Mouse (Mus musculus) forebrain, embryonic 10.5 days (tissue): ENCODE results near the gene Dnajc5. TPM values are rescaled to one million over a fixed set of nuclear protein-coding genes. Genes with fewer than 3 reads are reported as not detected.

ENCODE experiments used
- DNase-seq: peaks from one replicate; pipeline ENCODE4 v3.0.0-alpha.2; 2017; ENCODE audit warnings: low spot score; ENCODE audit errors: extremely low spot score
- H3K27ac ChIP-seq: fragments of 300-500 bp; sonication (generic); 2 replicates; pipeline ENCODE4 v1.5.1; 2016; ENCODE audit warnings: mild to moderate bottlenecking
- H3K27me3 ChIP-seq: fragments of 300-500 bp; sonication (generic); 2 replicates; pipeline ENCODE4 v1.6.1; 2016; ENCODE audit warnings: mild to moderate bottlenecking; ENCODE audit not compliant: poor library complexity, severe bottlenecking
- H3K36me3 ChIP-seq: fragments of 300-500 bp; sonication (generic); replicated peaks from 2 replicates; pipeline ENCODE4 v1.6.1; 2016; ENCODE audit warnings: mild to moderate bottlenecking, moderate library complexity
- H3K4me1 ChIP-seq: fragments of 300-500 bp; sonication (generic); 2 replicates; pipeline ENCODE4 v1.6.1; 2016
- H3K4me3 ChIP-seq: fragments of 300-500 bp; sonication (generic); 2 replicates; pipeline ENCODE4 v1.5.1; 2016; ENCODE audit warnings: mild to moderate bottlenecking, moderate library complexity
- H3K9me3 ChIP-seq: fragments of 300-500 bp; sonication (generic); 2 replicates; pipeline ENCODE4 v1.6.1; 2016; ENCODE audit warnings: mild to moderate bottlenecking, moderate library complexity
- WGBS: fragments of 180-500 bp; shearing (Covaris S2); methylation state at CpG from one replicate; pipeline ENCODE4 v1.1.7; 2016; 5-methylcytosine and 5-hydroxymethylcytosine counted together
- polyA plus RNA-seq: library from polyadenylated mRNA; unstranded; fragments of >200 nt; fragmentation: Nextera tagmentation; extraction: Ambion mirVana; gene quantifications from 2 replicates; pipeline ENCODE4 v1.2.1, GENCODE M21; 2016

Dnajc5 gene
- polyA plus RNA-seq, 1 experiment from 2014 or later: 92.3 TPM

DNA sequence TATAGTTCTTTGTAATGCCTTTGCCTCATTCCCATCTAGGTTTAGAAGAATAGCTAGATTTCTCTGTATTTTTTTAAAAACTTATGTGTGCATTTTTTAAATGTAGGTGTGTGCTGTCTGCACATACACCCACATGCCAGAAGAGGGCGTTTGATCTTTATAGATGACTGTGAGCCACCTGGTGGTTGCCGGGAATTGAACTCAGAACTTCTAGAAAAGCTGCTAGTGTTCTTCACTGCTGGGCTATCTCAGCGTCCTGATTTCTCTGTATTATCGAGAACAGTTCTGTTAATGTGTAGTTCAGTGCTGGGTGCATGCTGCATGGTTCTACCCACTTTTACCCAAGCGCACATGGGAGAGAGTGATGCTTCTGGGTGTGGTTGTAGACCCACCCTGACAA is 2.5 kb downstream of the Dnajc5 start:
- peaks cover 25% of the 10 kb centered on the region for H3K4me1 ChIP-seq
- H3K9me3 ChIP-seq: no peaks in the 10 kb centered on the region
- no peak for DNase-seq
- H3K27me3 ChIP-seq: no peaks in the 10 kb centered on the region
- H3K36me3 ChIP-seq: peaks cover 43% of the 10 kb centered on the region
- WGBS: 70% methylated on average over 5 of the region's 5 CpGs
- no peak overlapping the region for H3K27ac ChIP-seq
- peak overlapping the region; percentile 5; the same call in 1 of the 2 replicates for H3K4me3 ChIP-seq

DNA sequence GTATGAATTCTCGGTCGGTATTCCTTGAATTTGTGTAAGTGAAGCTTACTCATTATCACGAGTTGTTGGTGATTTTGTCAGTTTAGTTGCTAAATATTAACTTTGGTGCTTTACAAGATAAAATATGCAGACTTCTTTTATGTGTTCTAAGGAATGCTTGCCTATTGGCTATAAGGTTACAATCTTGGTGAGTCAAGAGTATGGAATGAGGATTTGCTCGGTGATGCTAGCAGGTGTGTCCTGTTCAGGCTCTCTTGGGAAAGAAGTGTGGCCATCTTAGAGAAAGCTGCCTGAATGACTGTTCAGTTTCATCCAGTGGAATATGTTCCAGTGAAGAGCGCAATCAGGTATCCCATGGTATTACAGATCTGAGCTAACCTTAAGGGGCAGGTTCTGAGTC is 5.2 kb downstream of the Dnajc5 start:
- Histone ChIP-seq H3K9me3 (peaks cover 3% of the 10 kb centered on the region; the same call in 1 of the 2 replicates), H3K4me1 (peaks cover 13% of the 10 kb centered on the region), H3K27me3 (no peaks in the 10 kb centered on the region), H3K36me3 (peaks cover 63% of the 10 kb centered on the region), H3K4me3 (no peak overlapping the region), H3K27ac (no peak overlapping the region)
- DNase-seq: no peak
- 92% methylated on average over 5 of the region's 5 CpGs for WGBS

- H3K9me3 ChIP-seq: peaks cover 18% of the 10 kb centered on the region; the same call in 1 of the 2 replicates
- H3K27ac ChIP-seq: no peak overlapping the region
- no peaks in the 10 kb centered on the region for H3K4me1 ChIP-seq
- DNase-seq: no peak
- 87% methylated on average over 1 of the region's 1 CpGs for WGBS
- no peaks in the 10 kb centered on the region for H3K27me3 ChIP-seq
- H3K4me3 ChIP-seq: no peak overlapping the region
- peaks cover 71% of the 10 kb centered on the region for H3K36me3 ChIP-seq
Measured at GRCm38 (mm10) chr2:181529076-181529475, 8.8 kb downstream of the Dnajc5 start.

DNA sequence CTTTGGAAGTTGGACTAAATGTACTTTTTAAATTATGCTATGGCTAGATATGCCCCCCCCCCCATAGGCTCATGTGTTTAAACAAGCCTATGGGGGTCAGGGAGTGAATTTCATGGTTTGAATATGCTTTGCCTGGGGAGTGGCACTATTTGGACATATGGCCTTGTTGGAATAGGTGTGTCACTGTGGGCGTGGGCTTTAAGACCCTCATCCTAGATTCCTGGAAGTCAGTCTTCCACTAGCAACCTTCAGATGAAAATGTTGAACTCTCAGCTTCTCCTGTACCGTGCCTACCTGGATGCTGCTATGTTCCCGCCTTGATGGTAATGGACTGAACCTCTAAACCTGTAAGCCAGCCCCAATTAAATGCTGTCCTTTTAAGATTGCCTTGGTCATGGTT is 12.3 kb downstream of the Dnajc5 start:
- 94% methylated on average over 3 of the region's 3 CpGs for WGBS
- Histone ChIP-seq H3K27ac (no peak overlapping the region), H3K27me3 (no peaks in the 10 kb centered on the region), H3K36me3 (peaks cover 58% of the 10 kb centered on the region), H3K4me1 (peaks cover 2% of the 10 kb centered on the region; the same call in 1 of the 2 replicates), H3K9me3 (peaks cover 18% of the 10 kb centered on the region; the same call in 1 of the 2 replicates), H3K4me3 (no peak overlapping the region)
- DNase-seq: no peak

GRCm38 (mm10) chr2:181536410-181536809 is 16.1 kb downstream of the Dnajc5 start:
- Histone ChIP-seq H3K36me3 (peaks cover 30% of the 10 kb centered on the region), H3K9me3 (peaks cover 7% of the 10 kb centered on the region; the same call in 1 of the 2 replicates), H3K27me3 (no peaks in the 10 kb centered on the region), H3K4me1 (peaks cover 6% of the 10 kb centered on the region; the same call in 1 of the 2 replicates), H3K27ac (no peak overlapping the region), H3K4me3 (no peak overlapping the region)
- no peak for DNase-seq
- WGBS: 95% methylated on average over 2 of the region's 2 CpGs

DNA sequence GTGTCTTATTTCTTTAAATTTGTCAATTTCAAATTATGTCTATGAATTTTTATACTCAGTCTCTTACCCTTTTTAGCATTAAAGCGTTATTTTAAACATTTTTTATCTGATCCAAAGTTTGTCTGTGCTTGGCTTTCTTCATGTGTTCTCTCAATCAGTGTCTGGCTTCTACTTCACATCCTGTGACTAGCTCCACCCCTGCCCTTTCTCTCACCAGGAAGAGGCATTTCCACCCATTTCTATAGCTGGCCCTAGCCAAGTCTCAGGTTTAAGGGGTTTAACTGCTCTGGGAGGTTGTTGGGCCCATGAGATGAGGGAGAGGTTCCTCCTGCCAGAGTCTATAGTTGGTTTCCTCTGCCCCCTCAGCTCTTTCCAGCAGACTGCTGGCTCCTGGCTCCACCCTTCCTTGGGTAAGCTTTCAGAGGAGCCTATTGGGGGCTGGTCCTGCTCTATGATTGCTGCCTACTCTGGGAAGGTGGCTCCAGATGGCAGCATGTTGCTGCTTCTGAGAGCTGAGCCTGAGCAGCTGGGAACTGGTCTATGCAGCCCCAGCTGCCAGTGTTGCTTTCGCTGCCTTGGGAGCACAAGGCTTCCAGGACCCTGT is 17.3 kb downstream of the Dnajc5 start:
- no peak overlapping the region for H3K27ac ChIP-seq
- H3K27me3 ChIP-seq: no peaks in the 10 kb centered on the region
- DNase-seq: no peak
- peaks cover 22% of the 10 kb centered on the region for H3K36me3 ChIP-seq
- H3K9me3 ChIP-seq: no peaks in the 10 kb centered on the region
- H3K4me1 ChIP-seq: peaks cover 6% of the 10 kb centered on the region; the same call in 1 of the 2 replicates
- H3K4me3 ChIP-seq: no peak overlapping the region
- WGBS: 89% methylated on average over 2 of the region's 2 CpGs

DNA sequence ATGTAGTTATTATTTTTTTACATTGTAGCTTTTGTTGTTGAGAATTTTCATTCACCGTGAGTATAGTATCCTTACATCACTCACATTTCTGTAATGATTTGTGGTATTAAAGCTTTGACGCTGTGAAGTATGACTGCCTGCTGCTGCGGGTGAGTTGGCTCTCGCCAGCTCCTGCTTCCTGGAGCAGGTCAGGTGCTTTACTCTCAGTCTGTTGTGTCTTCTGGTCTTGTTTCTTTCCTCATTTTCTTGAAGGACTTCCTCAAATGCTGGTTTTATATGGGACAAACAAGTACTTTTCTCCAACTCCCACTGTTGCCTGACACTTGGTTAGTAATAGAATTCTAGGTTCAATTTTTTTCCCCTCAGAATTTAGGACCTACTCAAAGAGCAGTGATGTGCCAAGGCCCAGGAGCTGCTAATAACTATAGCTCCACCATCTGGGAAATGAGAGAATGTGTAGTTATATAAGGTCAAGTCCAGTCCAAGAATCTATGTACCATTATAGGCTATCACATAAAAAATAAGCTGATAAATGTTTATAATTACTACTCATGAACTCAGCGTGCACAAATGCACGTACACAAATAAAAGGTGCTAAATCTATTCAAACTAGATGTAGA is 21.6 kb downstream of the Dnajc5 start:
- DNase-seq: no peak
- no peaks in the 10 kb centered on the region for H3K27me3 ChIP-seq
- no peak overlapping the region for H3K27ac ChIP-seq
- 97% methylated on average over 6 of the region's 6 CpGs for WGBS
- no peak overlapping the region for H3K4me3 ChIP-seq
- peaks cover 28% of the 10 kb centered on the region for H3K36me3 ChIP-seq
- H3K4me1 ChIP-seq: peaks cover 6% of the 10 kb centered on the region; the same call in 1 of the 2 replicates
- H3K9me3 ChIP-seq: no peaks in the 10 kb centered on the region

GRCm38 (mm10) chr2:181546142-181546541 is 25.9 kb downstream of the Dnajc5 start:
- Histone ChIP-seq H3K4me3 (no peak overlapping the region), H3K4me1 (no peaks in the 10 kb centered on the region), H3K36me3 (peaks cover 60% of the 10 kb centered on the region), H3K27me3 (no peaks in the 10 kb centered on the region), H3K9me3 (no peaks in the 10 kb centered on the region), H3K27ac (no peak overlapping the region)
- 95% methylated on average over 7 of the region's 7 CpGs for WGBS
- no peak for DNase-seq

DNA sequence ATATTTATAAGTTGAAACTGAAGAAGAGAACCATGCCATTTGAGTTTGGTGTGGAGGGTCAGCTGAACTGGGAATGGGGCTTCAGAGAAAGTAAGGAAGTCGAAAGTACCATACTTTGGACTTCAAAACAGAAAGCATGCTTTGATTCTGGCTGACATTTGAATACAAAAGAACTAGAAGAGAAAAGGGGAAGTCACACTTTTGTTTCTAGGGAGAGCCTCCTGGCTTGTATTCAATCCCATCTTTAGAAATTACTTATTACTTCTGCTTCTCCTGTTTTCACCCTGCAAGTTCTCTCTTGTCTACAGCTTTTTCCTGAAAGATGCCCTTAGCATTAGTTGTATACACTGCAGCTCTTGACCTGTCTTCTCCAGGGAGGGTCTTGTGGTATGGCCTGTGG is 27.9 kb downstream of the Dnajc5 start:
- WGBS: 85% methylated on average over 1 of the region's 1 CpGs
- DNase-seq: no peak
- Histone ChIP-seq H3K9me3 (no peaks in the 10 kb centered on the region), H3K36me3 (peaks cover 76% of the 10 kb centered on the region), H3K4me1 (no peaks in the 10 kb centered on the region), H3K4me3 (no peak overlapping the region), H3K27me3 (no peaks in the 10 kb centered on the region), H3K27ac (no peak overlapping the region)

- WGBS: 93% methylated on average over 5 of the region's 5 CpGs
- no peaks in the 10 kb centered on the region for H3K27me3 ChIP-seq
- no peak overlapping the region for H3K4me3 ChIP-seq
- H3K9me3 ChIP-seq: no peaks in the 10 kb centered on the region
- DNase-seq: no peak
- peaks cover 81% of the 10 kb centered on the region for H3K36me3 ChIP-seq
- no peaks in the 10 kb centered on the region for H3K4me1 ChIP-seq
- no peak overlapping the region for H3K27ac ChIP-seq
Measured at GRCm38 (mm10) chr2:181548682-181549081, 28.4 kb downstream of the Dnajc5 start.

DNA sequence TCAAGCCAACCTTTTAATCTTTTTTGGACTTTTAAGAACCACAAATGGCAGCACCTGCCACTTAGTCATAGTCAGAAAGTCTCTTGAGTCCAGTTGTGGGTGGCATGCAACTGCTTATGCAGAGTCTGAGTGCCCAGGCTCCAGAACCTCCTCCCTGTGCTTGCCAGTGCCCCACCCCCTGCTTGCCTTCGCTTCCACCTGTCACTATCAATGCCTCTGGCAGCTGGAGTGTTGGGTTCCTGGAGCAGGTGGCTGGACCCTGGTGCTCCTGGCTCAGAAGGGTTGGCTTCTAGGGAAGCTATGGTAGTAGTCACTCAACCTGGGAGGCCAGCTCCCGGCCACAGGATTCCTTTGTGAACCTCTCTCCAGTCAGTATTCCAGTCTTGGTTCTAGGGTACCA is 29.9 kb downstream of the Dnajc5 start:
- Histone ChIP-seq H3K27ac (no peak overlapping the region), H3K9me3 (no peaks in the 10 kb centered on the region), H3K36me3 (peaks cover 90% of the 10 kb centered on the region), H3K4me1 (no peaks in the 10 kb centered on the region), H3K27me3 (no peaks in the 10 kb centered on the region), H3K4me3 (no peak overlapping the region)
- 96% methylated on average over 2 of the region's 2 CpGs for WGBS
- no peak for DNase-seq

DNA sequence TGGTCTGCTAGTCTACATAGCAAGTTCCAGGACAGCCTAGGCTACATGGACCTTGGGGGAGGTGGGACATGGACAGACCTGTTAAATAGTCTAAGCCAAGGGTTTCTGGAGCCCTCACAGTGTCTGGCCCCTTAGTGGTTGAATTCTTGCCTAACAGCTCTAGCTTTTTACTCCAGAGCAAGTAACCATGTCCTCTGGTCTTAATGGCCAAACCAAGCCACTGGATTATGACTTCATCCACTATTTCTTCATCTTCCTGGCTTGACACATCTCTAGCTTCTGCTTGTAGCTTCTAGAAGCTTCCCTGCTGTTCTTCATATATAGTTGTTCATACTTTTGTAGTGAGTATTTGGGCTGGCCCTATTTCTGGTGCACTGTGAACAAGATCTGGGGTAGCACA is 33.5 kb downstream of the Dnajc5 start:
- Histone ChIP-seq H3K4me1 (no peaks in the 10 kb centered on the region), H3K36me3 (peaks cover 61% of the 10 kb centered on the region), H3K4me3 (no peak overlapping the region), H3K9me3 (no peaks in the 10 kb centered on the region), H3K27me3 (no peaks in the 10 kb centered on the region), H3K27ac (no peak overlapping the region)
- no peak for DNase-seq

DNA sequence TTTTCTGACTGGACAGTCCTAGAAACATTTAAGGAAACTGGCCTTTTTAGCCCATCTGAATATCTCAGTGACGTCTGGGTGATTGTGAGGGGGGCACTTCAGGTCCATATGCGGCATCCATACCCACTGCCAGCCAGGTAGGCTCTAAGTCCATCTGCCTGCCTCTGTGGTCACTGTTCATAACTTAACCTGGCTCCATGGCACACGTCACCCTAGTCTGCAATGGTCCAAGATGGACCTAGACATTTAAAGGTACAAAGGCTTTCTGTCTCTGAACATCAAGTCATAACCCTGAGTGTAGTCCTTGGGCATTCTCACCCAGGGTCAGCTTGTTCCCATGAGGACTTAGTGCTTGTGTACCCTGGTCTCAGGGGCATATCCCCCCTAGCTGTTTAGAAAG is 47.1 kb downstream of the Dnajc5 start:
- peaks cover 3% of the 10 kb centered on the region; the same call in 1 of the 2 replicates for H3K4me1 ChIP-seq
- no peaks in the 10 kb centered on the region for H3K27me3 ChIP-seq
- H3K27ac ChIP-seq: no peak overlapping the region
- 85% methylated on average over 3 of the region's 3 CpGs for WGBS
- no peak for DNase-seq
- H3K4me3 ChIP-seq: no peak overlapping the region
- no peaks in the 10 kb centered on the region for H3K9me3 ChIP-seq
- no peaks in the 10 kb centered on the region; the same call in 1 of the 2 replicates for H3K36me3 ChIP-seq
